Mouse (Mus musculus) kidney, postnatal 4 days (tissue): ENCODE results near the gene Rtn2.

Source experiments
- DNase-seq, 2 experiments: peaks; one replicate each; pipeline ENCODE4 v3.0.0; 2021; ENCODE audit warnings: mixed read lengths in 2 of 2

Gene Rtn2

GRCm38 (mm10) chr7:19321464-19321863 lies 39.0 kb downstream of the Rtn2 start:
- DNase-seq, result no peak

GRCm38 (mm10) chr7:19322489-19322888 lies 40.1 kb downstream of the Rtn2 start:
- no peak for DNase-seq

GRCm38 (mm10) chr7:19324221-19324620 lies 41.8 kb downstream of the Rtn2 start:
- DNase-seq, result no peak

GRCm38 (mm10) chr7:19325262-19326199 lies 43.1 kb downstream of the Rtn2 start:
- DNase-seq, result no peak

- peak; percentile 92 to 94 for DNase-seq
Measured at GRCm38 (mm10) chr7:19326359-19326758, 43.9 kb downstream of the Rtn2 start.

- DNase-seq, result peak; percentile 88 to 92
Measured at GRCm38 (mm10) chr7:19327128-19327527, 44.7 kb downstream of the Rtn2 start.

GRCm38 (mm10) chr7:19327782-19328181 lies 45.4 kb downstream of the Rtn2 start:
- DNase-seq, result no peak

GRCm38 (mm10) chr7:19328425-19328824 lies 46.0 kb downstream of the Rtn2 start:
- DNase-seq, result no peak

GRCm38 (mm10) chr7:19331910-19332309 lies 49.5 kb downstream of the Rtn2 start:
- DNase-seq, result no peak

- peak; percentile 73 to 80 for DNase-seq
Measured at GRCm38 (mm10) chr7:19332709-19333352, 50.4 kb downstream of the Rtn2 start.

- DNase-seq, result peak; percentile 45 to 60
Measured at GRCm38 (mm10) chr7:19335583-19335982, 53.2 kb downstream of the Rtn2 start.

- no peak for DNase-seq
Measured at GRCm38 (mm10) chr7:19337122-19337521, 54.7 kb downstream of the Rtn2 start.

- no peak for DNase-seq
Measured at GRCm38 (mm10) chr7:19338060-19338459, 55.6 kb downstream of the Rtn2 start.

GRCm38 (mm10) chr7:19338596-19338995 lies 56.2 kb downstream of the Rtn2 start:
- no peak for DNase-seq

- no peak for DNase-seq
Measured at GRCm38 (mm10) chr7:19341250-19341649, 58.8 kb downstream of the Rtn2 start.

- DNase-seq, result peak; percentile 39 to 44
Measured at GRCm38 (mm10) chr7:19341761-19342409, 59.5 kb downstream of the Rtn2 start.

- DNase-seq, result peak; percentile 89 to 91
Measured at GRCm38 (mm10) chr7:19342481-19343027, 60.1 kb downstream of the Rtn2 start.

GRCm38 (mm10) chr7:19343210-19343808 lies 60.9 kb downstream of the Rtn2 start:
- peak; percentile 83 to 85 for DNase-seq

- DNase-seq, result no peak
Measured at GRCm38 (mm10) chr7:19344237-19344847, 61.9 kb downstream of the Rtn2 start, which contains the start of gene Ercc1. TSS of gene Ercc1 (plus strand) at chr7:19344778.

GRCm38 (mm10) chr7:19344938-19345471 lies 62.6 kb downstream of the Rtn2 start:
- DNase-seq, result peak; percentile 97 to 98
